Mouse (Mus musculus): ENCODE data around the gene Tbxa2r. TPM values are rescaled to one million over a fixed set of nuclear protein-coding genes. Genes with fewer than 3 reads are reported as not detected.
A peak's percentile ranks its signal among the peaks of the same experiment; 100 is the strongest.

The Tbxa2r gene
- polyA plus RNA-seq, 1 experiment, result 68.1 TPM

- TF ChIP-seq POLR2A (IDR thresholded peaks at IDR 0.05; ENCODE audit: low read depth, low read length), result no peak
- no peak for TF ChIP-seq CTCF (IDR thresholded peaks at IDR 0.05; ENCODE audit: extremely low read depth, insufficient read depth, insufficient read length, insufficient replicate concordance)
- Histone ChIP-seq H3K27ac (ENCODE audit: insufficient read depth, low read length) (peak overlapping the region; percentile 74), H3K27me3 (ENCODE audit: control insufficient read depth, insufficient read depth, low read length) (no peaks in the 10 kb centered on the region), H3K4me1 (ENCODE audit: control insufficient read depth, insufficient read depth, insufficient read length) (peaks cover 16% of the 10 kb centered on the region; the same call in 1 of the 2 replicates), H3K4me3 (ENCODE audit: extremely low read depth, insufficient read depth, insufficient read length) (peak overlapping the region; percentile 71), H3K36me3 (ENCODE audit: control insufficient read depth, insufficient read depth, low read length) (no peaks in the 10 kb centered on the region)
- no peak for DNase-seq (ENCODE audit: low read depth in 1 of 2, low spot score in 2 of 2)
- 57% methylated on average over 3 of the region's 3 CpGs for WGBS
Measured at GRCm38 (mm10) chr10:81379183-81379553, 50.6 kb downstream of the Tbxa2r start.

DNA sequence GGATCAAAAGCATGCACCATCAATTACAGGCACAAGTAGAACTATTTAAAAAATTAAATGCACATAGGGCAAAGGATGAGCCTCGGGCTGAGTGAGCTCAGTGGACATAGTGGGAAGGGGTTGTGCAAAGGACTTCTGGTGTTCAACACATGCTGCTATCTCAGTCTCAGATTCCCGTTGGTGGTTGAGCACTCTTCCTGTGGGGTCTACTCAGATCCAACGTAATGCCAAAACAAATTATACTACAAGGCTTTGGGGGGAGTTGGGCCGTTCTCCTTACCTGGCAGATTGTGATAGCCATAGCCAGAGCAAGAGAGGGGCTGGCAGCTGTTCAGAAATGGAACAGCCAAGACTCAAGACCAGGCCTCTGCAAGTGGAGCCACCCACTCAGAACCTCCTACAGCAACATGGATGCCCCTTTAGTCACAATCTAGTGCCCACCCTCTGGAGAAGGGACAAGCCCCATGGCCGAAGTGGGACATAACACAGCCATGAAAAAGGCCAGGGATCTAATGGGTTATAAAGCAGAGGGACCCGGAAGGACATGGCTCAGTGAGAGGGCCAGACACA lies 51.4 kb downstream of the Tbxa2r start:
- DNase-seq (ENCODE audit: low read depth in 1 of 2, low spot score in 2 of 2), result no peak
- WGBS, result 80% methylated on average over 6 of the region's 6 CpGs
- Histone ChIP-seq H3K27me3 (ENCODE audit: control insufficient read depth, insufficient read depth, low read length) (no peaks in the 10 kb centered on the region), H3K4me3 (ENCODE audit: extremely low read depth, insufficient read depth, insufficient read length) (no peak overlapping the region), H3K36me3 (ENCODE audit: control insufficient read depth, insufficient read depth, low read length) (no peaks in the 10 kb centered on the region), H3K4me1 (ENCODE audit: control insufficient read depth, insufficient read depth, insufficient read length) (peaks cover 17% of the 10 kb centered on the region; the same call in 1 of the 2 replicates), H3K27ac (ENCODE audit: insufficient read depth, low read length) (no peak overlapping the region)
- no peak for TF ChIP-seq CTCF (IDR thresholded peaks at IDR 0.05; ENCODE audit: extremely low read depth, insufficient read depth, insufficient read length, insufficient replicate concordance)
- no peak for TF ChIP-seq POLR2A (IDR thresholded peaks at IDR 0.05; ENCODE audit: low read depth, low read length)

- Histone ChIP-seq H3K27me3 (ENCODE audit: control insufficient read depth, insufficient read depth, low read length) (no peaks in the 10 kb centered on the region), H3K36me3 (ENCODE audit: control insufficient read depth, insufficient read depth, low read length) (peaks cover 4% of the 10 kb centered on the region), H3K4me3 (ENCODE audit: extremely low read depth, insufficient read depth, insufficient read length) (no peak overlapping the region), H3K27ac (ENCODE audit: insufficient read depth, low read length) (peak overlapping the region; percentile 74), H3K4me1 (ENCODE audit: control insufficient read depth, insufficient read depth, insufficient read length) (peaks cover 15% of the 10 kb centered on the region; the same call in 1 of the 2 replicates)
- 22% methylated on average over 5 of the region's 5 CpGs for WGBS
- no peak for DNase-seq (ENCODE audit: low read depth in 1 of 2, low spot score in 2 of 2)
- no peak for TF ChIP-seq CTCF (IDR thresholded peaks at IDR 0.05; ENCODE audit: extremely low read depth, insufficient read depth, insufficient read length, insufficient replicate concordance)
- no peak for TF ChIP-seq POLR2A (IDR thresholded peaks at IDR 0.05; ENCODE audit: low read depth, low read length)
Measured at GRCm38 (mm10) chr10:81382039-81382438, 53.5 kb downstream of the Tbxa2r start.

DNA sequence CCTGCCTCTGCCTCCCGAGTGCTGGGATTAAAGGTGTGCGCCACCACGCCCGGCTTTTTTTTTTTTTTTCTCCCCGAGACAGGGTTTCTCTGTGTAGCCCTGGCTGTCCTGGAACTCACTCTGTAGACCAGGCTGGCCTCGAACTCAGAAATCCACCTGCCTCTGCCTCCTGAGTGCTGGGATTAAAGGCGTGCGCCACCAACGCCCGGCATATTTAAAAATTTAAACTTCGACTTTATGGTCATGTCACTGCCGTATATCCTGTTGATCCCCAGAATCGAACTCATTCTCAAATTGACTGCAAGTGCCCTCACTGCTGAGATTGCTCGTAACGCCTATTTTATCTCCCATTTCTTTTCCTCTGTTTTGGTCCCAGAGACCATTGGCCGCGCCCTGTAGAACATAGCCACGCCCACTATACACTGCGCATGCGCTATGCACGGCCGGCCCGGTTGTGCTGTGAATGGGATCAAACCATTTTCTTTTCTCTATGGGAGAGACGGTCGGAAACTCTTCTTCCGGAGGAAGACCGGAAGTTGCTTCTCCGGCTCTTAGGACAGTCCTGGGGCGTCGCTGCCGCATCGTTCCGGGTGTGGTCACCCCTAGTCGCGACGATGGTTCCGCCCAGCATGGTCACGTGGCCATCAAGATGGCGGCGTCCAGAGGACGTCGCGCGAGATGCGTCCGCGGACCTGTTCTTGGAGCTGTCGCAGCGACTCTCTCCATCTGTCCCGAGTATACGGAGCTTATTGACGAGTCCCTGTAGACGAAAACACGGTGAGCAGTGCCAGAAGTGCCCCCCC lies 55.5 kb downstream of the Tbxa2r start, which contains the start of the genes Dohh and Gm48551:
Gene Dohh, plus strand, starts transcription at position 627 of the 803 bp plus-strand sequence.
Gene Gm48551, plus strand, starts transcription at position 665 of the 803 bp plus-strand sequence.
- TF ChIP-seq CTCF (IDR thresholded peaks at IDR 0.05; ENCODE audit: extremely low read depth, insufficient read depth, insufficient read length, insufficient replicate concordance), result no peak
- TF ChIP-seq POLR2A (IDR thresholded peaks at IDR 0.05; ENCODE audit: low read depth, low read length), result peak; percentile 89
- 9% methylated on average over 54 of the region's 54 CpGs for WGBS
- H3K27me3 ChIP-seq (ENCODE audit: control insufficient read depth, insufficient read depth, low read length), result no peaks in the 10 kb centered on the region
- H3K4me1 ChIP-seq (ENCODE audit: control insufficient read depth, insufficient read depth, insufficient read length), result peaks cover 9% of the 10 kb centered on the region; the same call in 1 of the 2 replicates
- peak within 1 kb of the TSS; percentile 67 for H3K27ac ChIP-seq (ENCODE audit: insufficient read depth, low read length)
- H3K4me3 ChIP-seq (ENCODE audit: extremely low read depth, insufficient read depth, insufficient read length), result peak within 1 kb of the TSS; percentile 69
- peak; percentile 96 to 98 for DNase-seq (ENCODE audit: low read depth in 1 of 2, low spot score in 2 of 2)
- H3K36me3 ChIP-seq (ENCODE audit: control insufficient read depth, insufficient read depth, low read length), result peaks cover 14% of the 10 kb centered on the region

DNA sequence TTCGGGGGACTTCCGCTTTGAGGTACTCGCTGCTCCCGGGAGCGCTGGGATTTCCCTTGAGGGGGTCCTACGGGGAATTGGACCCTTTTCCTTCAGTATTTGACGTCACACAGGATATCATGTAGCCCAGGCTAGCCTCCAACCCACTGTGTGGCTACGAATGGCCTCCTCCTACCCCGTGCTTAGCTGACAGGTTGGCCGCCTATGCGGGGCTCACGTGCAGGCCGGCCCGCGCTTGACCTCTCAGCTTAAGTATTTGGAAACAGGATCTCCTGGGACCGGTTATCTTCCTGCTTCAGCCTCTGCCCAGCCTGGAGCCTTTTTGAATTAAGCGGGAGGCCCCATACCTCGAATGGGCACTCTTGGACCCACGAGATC lies 56.1 kb downstream of the Tbxa2r start:
- TF ChIP-seq POLR2A (IDR thresholded peaks at IDR 0.05; ENCODE audit: low read depth, low read length) (no peak), CTCF (IDR thresholded peaks at IDR 0.05; ENCODE audit: extremely low read depth, insufficient read depth, insufficient read length, insufficient replicate concordance) (no peak)

More for the DNA sequence above, 56.1 kb downstream of the Tbxa2r start:
- DNase-seq (ENCODE audit: low read depth in 1 of 2, low spot score in 2 of 2), result no peak
- Histone ChIP-seq H3K4me1 (ENCODE audit: control insufficient read depth, insufficient read depth, insufficient read length) (peaks cover 7% of the 10 kb centered on the region; the same call in 1 of the 2 replicates), H3K27ac (ENCODE audit: insufficient read depth, low read length) (peak overlapping the region; percentile 67), H3K27me3 (ENCODE audit: control insufficient read depth, insufficient read depth, low read length) (no peaks in the 10 kb centered on the region), H3K4me3 (ENCODE audit: extremely low read depth, insufficient read depth, insufficient read length) (peak overlapping the region; percentile 69), H3K36me3 (ENCODE audit: control insufficient read depth, insufficient read depth, low read length) (peaks cover 14% of the 10 kb centered on the region)
- under 1% methylated on average over 19 of the region's 19 CpGs for WGBS

Other genes starting within 250 kb of the Tbxa2r start
- gene Creb3l3, start 229.9 kb upstream of the Tbxa2r start, polyA plus RNA-seq (2012; rRNA removed), result 0.27 and 0.32 TPM in 2 replicates
- 135 and 201 TPM in 2 replicates for gene Map2k2, start 222.8 kb upstream of the Tbxa2r start, polyA plus RNA-seq (2012; rRNA removed)
- 64.6 and 95.2 TPM in 2 replicates for gene Zbtb7a, start 193.5 kb upstream of the Tbxa2r start, polyA plus RNA-seq (2012; rRNA removed)
- 36.1 and 45.8 TPM in 2 replicates for gene Pias4, start 160.8 kb upstream of the Tbxa2r start, polyA plus RNA-seq (2012; rRNA removed)
- gene Eef2, start 152.1 kb upstream of the Tbxa2r start, polyA plus RNA-seq (2012; rRNA removed), result 1,457 and 1,736 TPM in 2 replicates
- gene Dapk3, start 145.7 kb upstream of the Tbxa2r start, polyA plus RNA-seq (2012; rRNA removed), result 58.0 and 84.5 TPM in 2 replicates
- gene 4930442H23Rik, start 144.9 kb upstream of the Tbxa2r start, polyA plus RNA-seq (2012; rRNA removed), result not detected in 2 replicates
- gene Nmrk2, start 126.7 kb upstream of the Tbxa2r start, polyA plus RNA-seq (2012; rRNA removed), result not detected in 2 replicates
- gene Atcay, start 97.9 kb upstream of the Tbxa2r start, polyA plus RNA-seq (2012; rRNA removed), result 0.92 and 0.95 TPM in 2 replicates
- gene Zfr2, start 95.6 kb upstream of the Tbxa2r start, polyA plus RNA-seq (2012; rRNA removed), result 5.5 and 6.1 TPM in 2 replicates
- 22.5 and 30.0 TPM in 2 replicates for gene Matk, start 75.8 kb upstream of the Tbxa2r start, polyA plus RNA-seq (2012; rRNA removed)
- 63.6 and 86.9 TPM in 2 replicates for gene Mrpl54, start 61.8 kb upstream of the Tbxa2r start, polyA plus RNA-seq (2012; rRNA removed)
- 63.0 and 77.1 TPM in 2 replicates for gene Apba3, start 61.8 kb upstream of the Tbxa2r start, polyA plus RNA-seq (2012; rRNA removed)
- gene Tjp3, start 37.1 kb upstream of the Tbxa2r start, polyA plus RNA-seq (2012; rRNA removed), result 8.1 and 10.6 TPM in 2 replicates
- 93.2 and 111 TPM in 2 replicates for gene Pip5k1c, start 35.8 kb upstream of the Tbxa2r start, polyA plus RNA-seq (2012; rRNA removed)
- 38.6 and 44.8 TPM in 2 replicates for gene Cactin, start 7.6 kb upstream of the Tbxa2r start, polyA plus RNA-seq (2012; rRNA removed)
- gene Gipc3, start 14.5 kb downstream of the Tbxa2r start, polyA plus RNA-seq (2012; rRNA removed), result 1.3 and 1.7 TPM in 2 replicates
- gene Hmg20b, start 21.7 kb downstream of the Tbxa2r start, polyA plus RNA-seq (2012; rRNA removed), result 74.8 and 92.9 TPM in 2 replicates
- 20.2 and 32.6 TPM in 2 replicates for gene Mfsd12, start 28.8 kb downstream of the Tbxa2r start, polyA plus RNA-seq (2012; rRNA removed)
- 7.8 and 11.7 TPM in 2 replicates for gene 4930404N11Rik, start 37.1 kb downstream of the Tbxa2r start, polyA plus RNA-seq (2012; rRNA removed)
- gene Fzr1, start 49.8 kb downstream of the Tbxa2r start, polyA plus RNA-seq (2012; rRNA removed), result 127 and 128 TPM in 2 replicates
- 47.9 and 71.7 TPM in 2 replicates for gene Dohh, start 55.7 kb downstream of the Tbxa2r start, polyA plus RNA-seq (2012; rRNA removed)
- gene Gm48551, start 55.7 kb downstream of the Tbxa2r start, polyA plus RNA-seq (2012; rRNA removed), result 2.3 and 2.9 TPM in 2 replicates
- 2.9 and 6.4 TPM in 2 replicates for gene Gm48552, start 60.3 kb downstream of the Tbxa2r start, polyA plus RNA-seq (2012; rRNA removed)
- 18.3 and 22.9 TPM in 2 replicates for gene Smim24, start 64.3 kb downstream of the Tbxa2r start, polyA plus RNA-seq (2012; rRNA removed)
- 26.0 and 32.4 TPM in 2 replicates for gene Nfic, start 126.9 kb downstream of the Tbxa2r start, polyA plus RNA-seq (2012; rRNA removed)
- 0.33 and 0.70 TPM in 2 replicates for gene Celf5, start 154.0 kb downstream of the Tbxa2r start, polyA plus RNA-seq (2012; rRNA removed)
- gene Ncln, start 167.7 kb downstream of the Tbxa2r start, polyA plus RNA-seq (2012; rRNA removed), result 198 and 259 TPM in 2 replicates
- 127 and 168 TPM in 2 replicates for gene S1pr4, start 171.4 kb downstream of the Tbxa2r start, polyA plus RNA-seq (2012; rRNA removed)
- 14.8 and 15.1 TPM in 2 replicates for gene Gna15, start 195.5 kb downstream of the Tbxa2r start, polyA plus RNA-seq (2012; rRNA removed)
- 33.8 and 38.9 TPM in 2 replicates for gene Gna11, start 216.5 kb downstream of the Tbxa2r start, polyA plus RNA-seq (2012; rRNA removed)
- 702 and 1,172 TPM in 2 replicates for gene Aes, start 230.8 kb downstream of the Tbxa2r start, polyA plus RNA-seq (2012; rRNA removed)
- gene Tle2, start 245.8 kb downstream of the Tbxa2r start, polyA plus RNA-seq (2012; rRNA removed), result 49.9 and 58.6 TPM in 2 replicates

Measured in spleen, adult 2 months (tissue).